ENCODE assay signal across 8 mouse cellular contexts in the genomic region with DNA sequence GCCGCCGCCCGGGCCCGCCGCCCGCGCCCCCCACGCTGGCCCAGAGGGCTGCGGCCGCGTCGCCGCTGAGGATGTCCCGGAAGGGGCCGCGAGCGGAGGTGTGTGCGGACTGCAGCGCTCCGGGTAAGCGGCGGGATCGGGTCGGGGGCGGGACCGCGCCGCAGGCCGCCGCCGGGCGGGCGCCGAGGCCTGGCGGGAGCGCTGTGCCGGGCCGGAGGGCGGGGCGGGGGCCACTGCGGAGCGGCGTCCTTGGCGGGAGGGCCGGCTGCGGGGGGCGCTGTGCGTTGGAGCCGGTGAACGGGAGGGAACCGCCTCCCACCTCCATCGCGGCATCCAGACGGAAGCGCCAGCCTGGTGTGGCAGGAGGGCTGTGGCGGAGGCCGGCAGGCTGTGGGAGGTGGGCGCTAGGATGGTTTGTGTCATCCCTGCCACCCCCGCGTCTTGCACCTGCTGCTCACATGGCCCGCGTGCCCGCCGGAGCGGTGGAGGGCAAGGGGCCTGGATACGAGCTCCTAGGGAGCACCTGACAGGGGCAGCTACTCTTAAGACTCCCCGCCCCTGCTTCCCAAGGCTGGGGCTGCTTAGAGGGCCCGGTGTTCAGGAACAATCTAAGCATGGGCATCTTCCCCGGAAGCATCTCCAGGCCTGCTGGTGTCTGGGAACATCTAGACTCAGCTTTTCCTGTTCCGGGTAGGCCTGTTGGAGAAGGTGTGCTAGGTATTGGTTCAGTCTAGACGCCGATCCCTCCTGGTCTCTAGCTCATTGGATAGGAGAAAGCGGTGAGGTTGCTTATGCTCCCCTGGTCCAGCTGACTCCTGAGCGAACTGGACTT. TPM values are rescaled to one million over a fixed set of nuclear protein-coding genes. Genes with fewer than 3 reads are reported as not detected.
DNase-seq lines count a peak whose midpoint lies in the region; ATAC-seq and TF ChIP-seq lines count a peak whose summit lies in the region.

A gene (plus strand): TSS at position 51 of the 832 bp plus-strand sequence.

- H3K27me3 ChIP-seq in E14TG2a.4 (ENCODE audit: insufficient read depth, low read length) = peaks cover 27% of the 10 kb centered on the region
- H3K27me3 ChIP-seq in embryonic facial prominence, embryonic 13.5 days = no peaks in the 10 kb centered on the region
- H3K27me3 ChIP-seq in heart, embryonic 13.5 days (replicated peaks) = no peaks in the 10 kb centered on the region; the same call in 1 of the 2 replicates
- H3K27me3 ChIP-seq in lung, embryonic 14.5 days (ENCODE audit: insufficient read depth, low read length) = no peaks in the 10 kb centered on the region

- no peak for TF ChIP-seq CTCF in E14TG2a.4 (conservative IDR thresholded peaks at IDR 0.05; ENCODE audit: low read length)
- no peak for TF ChIP-seq CTCF in lung, embryonic 14.5 days (IDR thresholded peaks at IDR 0.05; ENCODE audit: low read depth)

- peaks cover 7% of the 10 kb centered on the region; the same call in 1 of the 2 replicates for H3K36me3 ChIP-seq in E14TG2a.4 (ENCODE audit: insufficient read depth, low read length)
- no peaks in the 10 kb centered on the region for H3K36me3 ChIP-seq in embryonic facial prominence, embryonic 13.5 days
- H3K36me3 ChIP-seq in heart, embryonic 13.5 days = peaks cover 2% of the 10 kb centered on the region; the same call in 1 of the 2 replicates
- H3K36me3 ChIP-seq in lung, embryonic 14.5 days (ENCODE audit: insufficient read depth) = 0 out of 2 replicates have a peak, but pooled peaks cover 3% of the 10 kb centered on the region

- no peak for ATAC-seq in embryonic facial prominence, embryonic 13.5 days (ENCODE audit: insufficient number of reproducible peaks, insufficient read depth, low FRiP score, low TSS enrichment, low read depth)
- ATAC-seq in heart, embryonic 13.5 days (ENCODE audit: extremely low read depth, insufficient number of reproducible peaks, low FRiP score, low TSS enrichment) = 0 out of 2 replicates have a peak, but pooled peaks have one; percentile 5
- no peak for ATAC-seq in lung, embryonic 14.5 days (ENCODE audit: insufficient read depth)

- peak within 1 kb of the TSS; percentile 96 for H3K9ac ChIP-seq in embryonic facial prominence, embryonic 13.5 days
- H3K9ac ChIP-seq in heart, embryonic 13.5 days = peak within 1 kb of the TSS; percentile 99
- peak within 1 kb of the TSS; percentile 93 for H3K9ac ChIP-seq in lung, embryonic 14.5 days

- H3K4me3 ChIP-seq in E14TG2a.4 (replicated peaks; ENCODE audit: low read length) = peak within 1 kb of the TSS; percentile 91
- H3K4me3 ChIP-seq in embryonic facial prominence, embryonic 13.5 days = peak within 1 kb of the TSS; percentile 97
- peak within 1 kb of the TSS; percentile 97 for H3K4me3 ChIP-seq in heart, embryonic 13.5 days
- peak within 1 kb of the TSS; percentile 67 for H3K4me3 ChIP-seq in lung, embryonic 14.5 days (ENCODE audit: low read depth, low read length)

- peak within 1 kb of the TSS; percentile 95 for H3K27ac ChIP-seq in embryonic facial prominence, embryonic 13.5 days
- peak within 1 kb of the TSS; percentile 94 for H3K27ac ChIP-seq in heart, embryonic 13.5 days (replicated peaks)
- peak within 1 kb of the TSS; percentile 97 for H3K27ac ChIP-seq in lung, embryonic 14.5 days (ENCODE audit: low read depth)

- peak within 1 kb of the TSS; percentile 98 for H3K4me2 ChIP-seq in embryonic facial prominence, embryonic 13.5 days
- peak within 1 kb of the TSS; percentile 97 for H3K4me2 ChIP-seq in heart, embryonic 13.5 days
- H3K4me2 ChIP-seq in lung, embryonic 14.5 days = peak within 1 kb of the TSS; percentile 90

- H3K9me3 ChIP-seq in E14TG2a.4 (ENCODE audit: low read length) = no peaks in the 10 kb centered on the region
- no peaks in the 10 kb centered on the region for H3K9me3 ChIP-seq in embryonic facial prominence, embryonic 13.5 days
- H3K9me3 ChIP-seq in heart, embryonic 13.5 days = no peaks in the 10 kb centered on the region
- H3K9me3 ChIP-seq in lung, embryonic 14.5 days (ENCODE audit: low read depth, low read length) = no peaks in the 10 kb centered on the region

- DNase-seq in adrenal gland, adult 18-20 months (ENCODE audit: low spot score in 2 of 2) = peak; percentile 54 to 66
- DNase-seq in kidney, postnatal 10 days = peak; percentile 77
- peak; percentile 48 for DNase-seq in lung, embryonic 14.5 days
- DNase-seq in retina, embryonic 14.5 days (ENCODE audit: low spot score) = peak; percentile 45
- no peak for DNase-seq in urinary bladder, postnatal 36 days (ENCODE audit: low spot score in 2 of 2)

- 1% methylated on average over 63 of the region's 74 CpGs for WGBS in embryonic facial prominence, embryonic 13.5 days
- 1% methylated on average over 51 of the region's 74 CpGs for WGBS in heart, embryonic 13.5 days
- WGBS in lung, embryonic 14.5 days = under 1% methylated on average over 67 of the region's 74 CpGs

- peaks cover 83% of the 10 kb centered on the region for H3K4me1 ChIP-seq in E14TG2a.4 (replicated peaks; ENCODE audit: low read depth, low read length)
- peaks cover 65% of the 10 kb centered on the region for H3K4me1 ChIP-seq in embryonic facial prominence, embryonic 13.5 days
- peaks cover 83% of the 10 kb centered on the region for H3K4me1 ChIP-seq in heart, embryonic 13.5 days
- peaks cover 19% of the 10 kb centered on the region for H3K4me1 ChIP-seq in lung, embryonic 14.5 days (ENCODE audit: insufficient read depth)

RNA-seq across cellular contexts. Expression of the gene that starts here (rescaled TPM):
- 10 to 100 TPM; 47.7 to 49.2 TPM for total RNA-seq in adrenal gland, adult 18-20 months (2021)
- 10.8 and 11.1 TPM in 2 replicates for polyA plus RNA-seq in embryonic facial prominence, embryonic 13.5 days (2015; fragmentation: Nextera tagmentation; extraction: Ambion mirVana)
- 7.8 and 7.9 TPM in 2 replicates for polyA plus RNA-seq in heart, embryonic 13.5 days (2015; fragmentation: Nextera tagmentation; extraction: Ambion mirVana)
- 18.4 and 21.1 TPM in 2 replicates for polyA plus RNA-seq in lung, embryonic 14.5 days (2014; fragmentation: Nextera tagmentation; extraction: Ambion mirVana)

Comparison
In these comparisons a context has a peak if more than half of its experiments do, and no peak if none do; other contexts are left out.
1. DNase-seq: peak in adrenal gland, adult 18-20 months (2 of 2), kidney, postnatal 10 days (single experiment), lung, embryonic 14.5 days (single experiment) and retina, embryonic 14.5 days (single experiment); none in urinary bladder, postnatal 36 days (0 of 2).
2. Peak in every context shown above with its lines, with median percentiles within 50 percentile points of each other: H3K4me3 ChIP-seq, H3K27ac ChIP-seq, H3K4me2 ChIP-seq and H3K9ac ChIP-seq.